Mouse (Mus musculus) skeletal muscle tissue, adult 2 months (tissue): ENCODE measurements at regions not wholly inside any gene's neighbourhood (a gene's known extent, or its start where the extent isn't known, plus 50 kb on each side); places are given as distances from the start of the nearest gene placed in this dataset.
A peak's percentile ranks its signal among the peaks of the same experiment; 100 is the strongest.

Source experiments
- DNase-seq: peaks from one replicate; pipeline ENCODE4 v3.0.0-alpha.2; 2012; ENCODE audit warnings: low read depth, low spot score

- DNase-seq, result no peak
These were observed 51.9 kb upstream of the Klf9 start for GRCm38 (mm10) chr19:23089081-23089480.

- DNase-seq, result peak; percentile 87
These were observed 51.1 kb upstream of the Klf9 start for GRCm38 (mm10) chr19:23089761-23090514.
